Mouse (Mus musculus): Measurements from ENCODE around the gene Hectd3.

The Hectd3 gene

GRCm38 (mm10) chr4:116995131-116995797 lies at the start of gene Hectd3:
Gene Hectd3, plus strand, starts transcription at chr4:116995317.
- no peak for DNase-seq (ENCODE audit: low read depth, low spot score)

- DNase-seq (ENCODE audit: low read depth, low spot score) = no peak
These were observed 43.5 kb upstream of the Hectd3 start for GRCm38 (mm10) chr4:116951642-116952041.

- no peak for DNase-seq (ENCODE audit: low read depth, low spot score)
These were observed 40.2 kb upstream of the Hectd3 start for GRCm38 (mm10) chr4:116954951-116955350.

GRCm38 (mm10) chr4:116976503-116976902 lies 18.6 kb upstream of the Hectd3 start:
- no peak for DNase-seq (ENCODE audit: low read depth, low spot score)

GRCm38 (mm10) chr4:116985681-116986080 lies 9.4 kb upstream of the Hectd3 start:
- no peak for DNase-seq (ENCODE audit: low read depth, low spot score)

- DNase-seq (ENCODE audit: low read depth, low spot score) = no peak
These were observed 8.6 kb upstream of the Hectd3 start for GRCm38 (mm10) chr4:116986400-116987121.

GRCm38 (mm10) chr4:116987122-116987456 lies 8.0 kb upstream of the Hectd3 start:
- DNase-seq (ENCODE audit: low read depth, low spot score) = no peak

- no peak for DNase-seq (ENCODE audit: low read depth, low spot score)
These were observed 5.4 kb upstream of the Hectd3 start for GRCm38 (mm10) chr4:116989731-116990130.

- DNase-seq (ENCODE audit: low read depth, low spot score) = no peak
These were observed 3.8 kb upstream of the Hectd3 start for GRCm38 (mm10) chr4:116991366-116991765.

GRCm38 (mm10) chr4:116993672-116994621 lies 1.2 kb upstream of the Hectd3 start, which contains the start of gene Urod:
Gene Urod, minus strand, starts transcription at chr4:116994413.
- DNase-seq (ENCODE audit: low read depth, low spot score) = peak; percentile 93

- DNase-seq (ENCODE audit: low read depth, low spot score) = no peak
These were observed 650 bp downstream of the Hectd3 start for GRCm38 (mm10) chr4:116995798-116996135.

- no peak for DNase-seq (ENCODE audit: low read depth, low spot score)
These were observed 4.5 kb downstream of the Hectd3 start for GRCm38 (mm10) chr4:116999513-117000154.

- DNase-seq (ENCODE audit: low read depth, low spot score) = no peak
These were observed 6.8 kb downstream of the Hectd3 start for GRCm38 (mm10) chr4:117001957-117002356.

GRCm38 (mm10) chr4:117002543-117003521 lies 7.7 kb downstream of the Hectd3 start:
- no peak for DNase-seq (ENCODE audit: low read depth, low spot score)

GRCm38 (mm10) chr4:117004649-117005048 lies 9.5 kb downstream of the Hectd3 start:
- DNase-seq (ENCODE audit: low read depth, low spot score) = no peak

GRCm38 (mm10) chr4:117005611-117006400 lies 10.7 kb downstream of the Hectd3 start:
- no peak for DNase-seq (ENCODE audit: low read depth, low spot score)

- DNase-seq (ENCODE audit: low read depth, low spot score) = no peak
These were observed 11.9 kb downstream of the Hectd3 start for GRCm38 (mm10) chr4:117007058-117007457.

GRCm38 (mm10) chr4:117010231-117010630 lies 15.1 kb downstream of the Hectd3 start:
- DNase-seq (ENCODE audit: low read depth, low spot score) = no peak

- no peak for DNase-seq (ENCODE audit: low read depth, low spot score)
These were observed 18.5 kb downstream of the Hectd3 start for GRCm38 (mm10) chr4:117013596-117013995.

Data from telencephalon, adult 2 months (tissue).